Mouse (Mus musculus): ENCODE results near the gene Ssty2.
"Not testable (repeated sequence)": the region's sequence is repeated elsewhere in the genome, so short reads cannot be mapped to it uniquely, and the experiment has no call there.

The Ssty2 gene

DNA sequence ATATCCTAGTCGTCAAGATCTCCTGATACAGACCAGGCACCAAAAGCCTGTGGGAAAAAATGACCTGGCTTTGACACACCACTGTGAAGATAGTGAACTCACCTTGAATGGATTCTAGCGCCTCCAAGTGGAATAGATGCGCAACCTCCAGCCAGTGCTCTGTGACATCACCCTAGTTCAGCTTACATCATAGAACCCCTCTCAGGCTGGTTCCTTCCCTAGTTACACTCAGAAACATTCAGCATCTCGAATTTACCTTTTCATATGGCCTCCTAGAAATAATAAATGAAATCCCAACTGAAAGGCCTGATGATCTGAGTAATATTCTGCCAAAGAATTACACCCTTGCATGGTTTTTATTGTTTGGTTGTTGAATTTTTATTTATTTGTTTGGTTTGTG lies at the start of gene Ssty2:
TSS of gene Ssty2 (minus strand) at position 101 of the 400 bp plus-strand sequence.
- DNase-seq (ENCODE audit: low spot score), result not testable (repeated sequence)
